ENCODE assay signal across 9 mouse cellular contexts in genomic region chr14:28532943-28533342, GRCm38 (mm10). TPM values are rescaled to one million over a fixed set of nuclear protein-coding genes. Genes with fewer than 3 reads are reported as not detected.
DNase-seq lines count a peak whose midpoint lies in the region.
"Had no signal": no experiment of that assay in that cellular context is flagged by ENCODE, and none has a peak within 500 bp of the region (broad histone marks: within the 10 kb centered on the region; RNA-seq: fewer than 3 reads in every experiment).

No protein-coding gene starts in this region.

- intact Hi-C loops in gastrocnemius, postnatal 36 days (cut with DNase I): no loop called here
- intact Hi-C loops in heart, postnatal 10 days (cut with DNase I): no loop called here

- peak; percentile 33 to 81 for DNase-seq in urinary bladder, postnatal 36 days (ENCODE audit: low spot score in 2 of 2)
- DNase-seq in urinary bladder, postnatal 25 days (ENCODE audit: low spot score): no peak
- DNase-seq in gastrocnemius, postnatal 36 days: peak; percentile 47 to 68
- DNase-seq in heart, postnatal 10 days: peak; percentile 80 to 81
- no peak for DNase-seq in right cerebral cortex, postnatal 10 days (ENCODE audit: low spot score in 2 of 2)
- DNase-seq in left cerebral cortex, adult 8-10 months (ENCODE audit: low spot score in 2 of 2): no peak
- no peak for DNase-seq in frontal cortex, postnatal 10 days (ENCODE audit: low spot score in 2 of 2)
- DNase-seq: cerebellum, adult 9-10 months; kidney, adult 11 months had no signal

RNA-seq across cellular contexts. Expression of gene Wnt5a, which starts 28.4 kb away (rescaled TPM):
- 1 to 10 TPM; 4.9 to 5.1 TPM for total RNA-seq in gastrocnemius, postnatal 36 days (2021)
- total RNA-seq in heart, postnatal 10 days (2021): 10 to 100 TPM in 1 of 2 experiments, 1 to 10 TPM in 1; 7.4 to 13.3 TPM
- total RNA-seq in left cerebral cortex, adult 8-10 months (2022): 10 to 100 TPM in 1 of 4 experiments, 1 to 10 TPM in 3; 6.7 to 12.9 (median 8.7) TPM

Comparison
In these comparisons a context has a peak if more than half of its experiments do, and no peak if none do; other contexts are left out.
1. DNase-seq: peak in urinary bladder, postnatal 36 days (2 of 2), gastrocnemius, postnatal 36 days (2 of 2) and heart, postnatal 10 days (2 of 2); none in urinary bladder, postnatal 25 days (single experiment), right cerebral cortex, postnatal 10 days (0 of 2), left cerebral cortex, adult 8-10 months (0 of 2) and frontal cortex, postnatal 10 days (0 of 2).